Mouse (Mus musculus): ENCODE results near the gene Glb1.

GRCm38 (mm10) chr9:114395258-114395657 is 5.6 kb upstream of the Glb1 start:
- TF ChIP-seq CTCF (conservative IDR thresholded peaks at IDR 0.05; ENCODE audit: insufficient read depth, insufficient read length, low read depth, low read length) (no peak), POLR2A (IDR thresholded peaks at IDR 0.05; ENCODE audit: low read depth, low read length) (no peak)

All from kidney, adult 2 months (tissue).